In the genomic region with DNA sequence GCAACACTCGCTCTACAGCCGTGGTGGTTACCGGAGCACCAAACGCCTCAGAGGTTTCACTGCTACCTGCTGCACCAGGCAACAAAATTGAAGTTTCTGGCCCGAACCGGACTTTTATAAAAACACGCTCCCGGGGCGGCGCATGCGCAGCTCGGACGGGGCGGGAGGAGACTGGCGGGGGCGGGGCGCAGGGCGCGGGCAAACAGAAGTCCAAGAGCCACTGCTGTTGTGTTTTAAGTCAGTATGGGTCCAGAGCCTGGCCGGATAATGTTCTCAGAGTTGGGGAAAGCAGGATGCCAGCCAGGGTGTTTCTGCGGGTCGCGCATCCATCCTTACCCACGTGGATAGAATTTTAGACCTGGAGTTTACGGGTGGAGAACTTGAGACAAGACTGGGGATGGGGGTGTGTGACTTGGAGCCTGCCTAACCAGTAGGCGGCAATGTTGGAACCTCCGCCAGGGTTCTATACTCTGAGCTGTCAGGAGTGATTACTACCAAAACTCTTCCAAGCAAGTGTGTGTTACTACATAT, we compare ENCODE assay signal across 8 mouse cellular contexts. TPM values are rescaled to one million over a fixed set of nuclear protein-coding genes. Genes with fewer than 3 reads are reported as not detected.
DNase-seq lines count a peak whose midpoint lies in the region; ATAC-seq and TF ChIP-seq lines count a peak whose summit lies in the region.

A gene (minus strand): TSS at position 83 of the 531 bp plus-strand sequence.

- no peaks in the 10 kb centered on the region for H3K36me3 ChIP-seq in C2C12 (ENCODE audit: control insufficient read depth, insufficient read depth)
- peaks cover 10% of the 10 kb centered on the region for H3K36me3 ChIP-seq in forebrain, embryonic 14.5 days (ENCODE audit: control insufficient read depth, insufficient read depth, low read length)
- H3K36me3 ChIP-seq in neural tube, embryonic 13.5 days = no peaks in the 10 kb centered on the region
- H3K36me3 ChIP-seq in testis, adult 2 months (ENCODE audit: control insufficient read depth, insufficient read depth, low read length) = no peaks in the 10 kb centered on the region

- peak; percentile 90 to 95 for DNase-seq in adrenal gland, postnatal 36 days
- peak; percentile 87 for DNase-seq in forebrain, embryonic 14.5 days (ENCODE audit: low spot score)
- DNase-seq in heart, postnatal 10 days = peak; percentile 86 to 87
- DNase-seq in kidney, postnatal 36 days = peak; percentile 76 to 90
- DNase-seq in lung, adult 18-20 months = peak; percentile 85 to 87

- WGBS in forebrain, embryonic 14.5 days = under 1% methylated on average over 27 of the region's 27 CpGs
- WGBS in neural tube, embryonic 13.5 days = under 1% methylated on average over 27 of the region's 27 CpGs

- H3K4me1 ChIP-seq in forebrain, embryonic 14.5 days (ENCODE audit: control insufficient read depth, insufficient read depth, low read length) = peaks cover 28% of the 10 kb centered on the region
- H3K4me1 ChIP-seq in neural tube, embryonic 13.5 days (replicated peaks) = peaks cover 76% of the 10 kb centered on the region
- H3K4me1 ChIP-seq in testis, adult 2 months (ENCODE audit: control insufficient read depth, insufficient read depth, low read length) = peaks cover 17% of the 10 kb centered on the region

- no peaks in the 10 kb centered on the region for H3K79me3 ChIP-seq in C2C12 (ENCODE audit: low read depth)

- H3K27me3 ChIP-seq in C2C12 (ENCODE audit: control insufficient read depth, insufficient read depth, insufficient read length) = no peaks in the 10 kb centered on the region
- no peaks in the 10 kb centered on the region for H3K27me3 ChIP-seq in forebrain, embryonic 14.5 days (replicated peaks; ENCODE audit: control insufficient read depth, insufficient read depth, low read length)
- peaks cover 16% of the 10 kb centered on the region; the same call in 1 of the 2 replicates for H3K27me3 ChIP-seq in neural tube, embryonic 13.5 days
- H3K27me3 ChIP-seq in testis, adult 2 months (ENCODE audit: control insufficient read depth, insufficient read depth, low read length) = no peaks in the 10 kb centered on the region; the same call in 1 of the 2 replicates

- H3K4me3 ChIP-seq in C2C12 (ENCODE audit: insufficient read depth, poor library complexity, severe bottlenecking) = peak within 1 kb of the TSS; percentile 38
- H3K4me3 ChIP-seq in forebrain, embryonic 14.5 days (ENCODE audit: low read depth, low read length) = peak within 1 kb of the TSS; percentile 65
- H3K4me3 ChIP-seq in neural tube, embryonic 13.5 days = peak within 1 kb of the TSS; percentile 67
- peak within 1 kb of the TSS; percentile 76 for H3K4me3 ChIP-seq in testis, adult 2 months (ENCODE audit: control insufficient read depth, low read depth, low read length)

- H3K9me3 ChIP-seq in forebrain, embryonic 14.5 days (replicated peaks; ENCODE audit: control insufficient read depth, low read length) = no peaks in the 10 kb centered on the region
- no peaks in the 10 kb centered on the region for H3K9me3 ChIP-seq in neural tube, embryonic 13.5 days

- H3K4me2 ChIP-seq in forebrain, embryonic 14.5 days (ENCODE audit: low read length) = peak within 1 kb of the TSS; percentile 90
- H3K4me2 ChIP-seq in neural tube, embryonic 13.5 days = peak within 1 kb of the TSS; percentile 85

- peaks cover 5% of the 10 kb centered on the region for H3K79me2 ChIP-seq in C2C12 (ENCODE audit: control insufficient read depth, insufficient read depth)

- TF ChIP-seq POLR2A in testis, adult 2 months (IDR thresholded peaks at IDR 0.05; ENCODE audit: control insufficient read depth, low read depth, low read length) = peak; percentile 42

- peak within 1 kb of the TSS; percentile 81 for H3K9ac ChIP-seq in forebrain, embryonic 14.5 days (ENCODE audit: low read length)
- peak within 1 kb of the TSS; percentile 81 for H3K9ac ChIP-seq in neural tube, embryonic 13.5 days

- peak; percentile 41 for TF ChIP-seq CTCF in C2C12 (IDR thresholded peaks at IDR 0.05; ENCODE audit: control insufficient read depth, insufficient read depth, insufficient read length)
- peak; percentile 26; the same call in 1 of the 2 replicates for TF ChIP-seq CTCF in testis, adult 2 months (IDR thresholded peaks at IDR 0.05; ENCODE audit: control insufficient read depth, insufficient read depth, insufficient replicate concordance, low read depth, low read length)

- intact Hi-C loops in heart, postnatal 10 days (cut with DNase I) = loop anchor here (1.0 to 5.0 kb wide), 4 partner anchors 120 to 232 kb away; a partner anchor contains a TSS

- peak within 1 kb of the TSS; percentile 72 for H3K27ac ChIP-seq in forebrain, embryonic 14.5 days (ENCODE audit: low read depth, low read length)
- H3K27ac ChIP-seq in neural tube, embryonic 13.5 days (replicated peaks) = peak within 1 kb of the TSS; percentile 79
- H3K27ac ChIP-seq in testis, adult 2 months (ENCODE audit: control insufficient read depth, insufficient read depth, low read depth, low read length) = peak within 1 kb of the TSS; percentile 54; the same call in 1 of the 2 replicates

- peak; percentile 77 for ATAC-seq in forebrain, embryonic 14.5 days
- ATAC-seq in neural tube, embryonic 13.5 days (ENCODE audit: low read depth) = peak; percentile 73

- peak within 1 kb of the TSS; percentile 64 for H3ac ChIP-seq in C2C12 (ENCODE audit: control insufficient read depth, insufficient read length, low read depth)

TF ChIP-seq in C2C12, 6 proteins besides CTCF, POLR2A, EP300 and RAD21:
- no peak for TF ChIP-seq USF1 (IDR thresholded peaks at IDR 0.05; ENCODE audit: low read depth)
- TF ChIP-seq FOSL1 (IDR thresholded peaks at IDR 0.05; ENCODE audit: insufficient read depth, low read length, poor library complexity, severe bottlenecking) = no peak
- TF ChIP-seq CEBPB (IDR thresholded peaks at IDR 0.05; ENCODE audit: low read depth) = no peak
- TF ChIP-seq MAX (IDR thresholded peaks at IDR 0.05) = peak; percentile 4
- no peak for TF ChIP-seq MYOD1 (IDR thresholded peaks at IDR 0.05; ENCODE audit: control insufficient read depth, insufficient read length, low read depth)
- no peak for TF ChIP-seq MYOG (IDR thresholded peaks at IDR 0.05; ENCODE audit: control insufficient read depth, extremely low read depth, insufficient read length)

RNA-seq across cellular contexts. Expression of the gene that starts here (rescaled TPM):
- polyA plus RNA-seq in C2C12 (2012; fragmentation: generic; extraction: Trizol) = 27.5 TPM
- total RNA-seq in adrenal gland, postnatal 36 days (2021) = 10 to 100 TPM; 15.6 to 87.6 TPM
- 13.5 and 13.8 TPM in 2 replicates for polyA plus RNA-seq in forebrain, embryonic 14.5 days (2014; fragmentation: Nextera tagmentation; extraction: Ambion mirVana)
- 10 to 100 TPM; 13.2 to 20.6 TPM for total RNA-seq in heart, postnatal 10 days (2021)
- 8.5 and 8.7 TPM in 2 replicates for polyA plus RNA-seq in neural tube, embryonic 13.5 days (2015; fragmentation: Nextera tagmentation; extraction: Ambion mirVana)
- 8.7 and 11.1 TPM in 2 replicates for polyA plus RNA-seq in testis, adult 2 months (2012; rRNA removed)

Comparison
In these comparisons a context has a peak if more than half of its experiments do, and no peak if none do; other contexts are left out.
1. Peak in every context shown above with its lines: DNase-seq, ATAC-seq, H3K4me3 ChIP-seq and H3K27ac ChIP-seq.